Mouse (Mus musculus): Measurements from ENCODE around the gene Irf4. TPM values are rescaled to one million over a fixed set of nuclear protein-coding genes. Genes with fewer than 3 reads are reported as not detected.

Irf4 gene
- total RNA-seq, 2 experiments from 2014 or later, result 0.32 to 0.58 TPM

DNA sequence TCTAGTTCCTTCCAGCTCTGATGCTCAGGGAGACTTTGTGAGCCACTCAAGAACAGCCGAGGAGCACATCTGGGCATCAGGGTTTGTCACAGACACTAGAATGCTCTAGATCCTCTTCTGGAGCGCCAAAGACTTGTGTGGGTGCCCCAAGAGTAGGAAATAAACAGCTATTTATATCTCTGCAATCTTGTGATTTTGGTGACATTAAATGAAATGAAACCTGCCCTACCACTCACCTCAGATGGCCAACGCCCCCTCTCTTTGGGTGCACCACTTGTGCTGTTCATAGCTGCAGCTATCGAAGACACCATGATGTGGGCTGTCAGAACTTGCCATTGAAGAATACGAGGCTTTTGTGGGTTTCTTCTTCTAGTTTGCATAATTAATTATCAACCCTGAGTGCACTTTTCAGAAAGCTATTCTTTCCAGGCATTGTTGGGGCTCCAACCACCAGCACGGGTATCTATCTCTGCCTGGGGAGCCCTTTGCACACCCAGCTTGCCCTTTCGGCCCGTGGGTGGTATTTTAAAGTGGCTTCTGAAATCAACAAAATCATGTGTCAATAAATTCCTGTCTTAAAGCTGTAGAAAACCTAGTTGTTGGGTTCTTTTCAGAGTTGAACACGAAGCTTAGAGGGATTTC lies 7.1 kb downstream of the Irf4 start:
- H3K4me3 ChIP-seq, result no peak overlapping the region
- no peak for DNase-seq (ENCODE audit: extremely low spot score in 1 of 2, low spot score in 2 of 2)
- intact Hi-C loops (cut with DNase I), result no loop called here
- no peak overlapping the region for H3K27ac ChIP-seq
- no peak for TF ChIP-seq CTCF (IDR thresholded peaks at IDR 0.05)

- DNase-seq (ENCODE audit: extremely low spot score in 1 of 2, low spot score in 2 of 2), result no peak
- intact Hi-C loops (cut with DNase I), result no loop called here
- Histone ChIP-seq H3K27ac (no peak overlapping the region), H3K4me3 (no peak overlapping the region)
- no peak for TF ChIP-seq CTCF (IDR thresholded peaks at IDR 0.05)
Measured at GRCm38 (mm10) chr13:30757264-30757900, 8.4 kb downstream of the Irf4 start.

- no peak overlapping the region for H3K27ac ChIP-seq
- H3K4me3 ChIP-seq, result no peak overlapping the region
- no peak for TF ChIP-seq CTCF (IDR thresholded peaks at IDR 0.05)
- intact Hi-C loops (cut with DNase I), result no loop called here
- no peak for DNase-seq (ENCODE audit: extremely low spot score in 1 of 2, low spot score in 2 of 2)
Measured at GRCm38 (mm10) chr13:30758789-30759381, 9.9 kb downstream of the Irf4 start.

GRCm38 (mm10) chr13:30760374-30761090 lies 11.5 kb downstream of the Irf4 start:
- TF ChIP-seq CTCF (IDR thresholded peaks at IDR 0.05), result no peak

GRCm38 (mm10) chr13:30761151-30761631 lies 12.2 kb downstream of the Irf4 start:
- DNase-seq (ENCODE audit: extremely low spot score in 1 of 2, low spot score in 2 of 2), result no peak
- intact Hi-C loops (cut with DNase I), result no loop called here
- TF ChIP-seq CTCF (IDR thresholded peaks at IDR 0.05), result no peak
- Histone ChIP-seq H3K4me3 (no peak overlapping the region), H3K27ac (no peak overlapping the region)

More at GRCm38 (mm10) chr13:30760374-30761090, 11.5 kb downstream of the Irf4 start:
- no peak for DNase-seq (ENCODE audit: extremely low spot score in 1 of 2, low spot score in 2 of 2)
- intact Hi-C loops (cut with DNase I), result no loop called here
- Histone ChIP-seq H3K4me3 (no peak overlapping the region), H3K27ac (no peak overlapping the region)

- TF ChIP-seq CTCF (IDR thresholded peaks at IDR 0.05), result no peak; the same call in 1 of the 2 replicates
- Histone ChIP-seq H3K4me3 (no peak overlapping the region), H3K27ac (no peak overlapping the region)
- intact Hi-C loops (cut with DNase I), result no loop called here
- no peak for DNase-seq (ENCODE audit: extremely low spot score in 1 of 2, low spot score in 2 of 2)
Measured at GRCm38 (mm10) chr13:30762224-30762623, 13.2 kb downstream of the Irf4 start.

DNA sequence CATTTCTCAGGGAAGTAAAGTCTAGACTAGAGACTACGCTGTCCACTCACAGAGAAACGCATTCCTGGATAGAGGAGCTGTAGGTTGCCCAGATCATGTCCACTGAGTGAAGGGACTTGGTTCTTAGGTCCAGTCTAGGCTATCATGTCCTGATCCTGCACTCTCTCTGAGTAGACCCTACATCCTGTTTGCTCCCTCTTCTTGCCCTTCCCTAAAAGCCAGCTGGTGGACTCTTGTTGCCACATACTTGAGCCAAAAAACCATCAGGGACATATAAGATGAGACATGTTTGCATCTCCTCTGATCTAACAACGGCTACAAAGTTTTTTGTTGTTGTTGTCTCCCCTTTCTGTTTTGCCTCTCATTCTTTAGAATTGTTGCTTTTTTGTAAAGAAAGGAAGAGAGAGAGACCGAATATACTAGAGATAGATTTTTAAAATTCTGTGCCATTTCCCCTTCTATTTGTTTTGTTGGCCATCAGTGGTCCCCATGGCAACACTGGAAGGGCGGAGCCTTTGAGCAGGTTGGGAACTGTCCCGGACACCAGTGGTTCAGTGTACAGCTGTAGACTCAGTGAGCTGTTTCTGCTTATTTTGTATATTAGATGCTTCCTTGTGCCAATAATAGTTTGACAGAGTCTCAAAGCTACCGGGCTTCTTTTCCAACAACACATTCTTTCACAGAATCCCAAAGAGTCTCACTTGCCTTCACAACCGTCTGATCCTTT lies 15.2 kb downstream of the Irf4 start:
- intact Hi-C loops (cut with DNase I), result no loop called here

GRCm38 (mm10) chr13:30765906-30766305 lies 16.9 kb downstream of the Irf4 start:
- Histone ChIP-seq H3K27ac (no peak overlapping the region), H3K4me3 (no peak overlapping the region)
- intact Hi-C loops (cut with DNase I), result no loop called here
- TF ChIP-seq CTCF (IDR thresholded peaks at IDR 0.05), result no peak
- DNase-seq (ENCODE audit: extremely low spot score in 1 of 2, low spot score in 2 of 2), result no peak

More for the DNA sequence above, 15.2 kb downstream of the Irf4 start:
- no peak for TF ChIP-seq CTCF (IDR thresholded peaks at IDR 0.05)
- H3K27ac ChIP-seq, result no peak overlapping the region
- H3K4me3 ChIP-seq, result no peak overlapping the region
- DNase-seq (ENCODE audit: extremely low spot score in 1 of 2, low spot score in 2 of 2), result no peak

DNA sequence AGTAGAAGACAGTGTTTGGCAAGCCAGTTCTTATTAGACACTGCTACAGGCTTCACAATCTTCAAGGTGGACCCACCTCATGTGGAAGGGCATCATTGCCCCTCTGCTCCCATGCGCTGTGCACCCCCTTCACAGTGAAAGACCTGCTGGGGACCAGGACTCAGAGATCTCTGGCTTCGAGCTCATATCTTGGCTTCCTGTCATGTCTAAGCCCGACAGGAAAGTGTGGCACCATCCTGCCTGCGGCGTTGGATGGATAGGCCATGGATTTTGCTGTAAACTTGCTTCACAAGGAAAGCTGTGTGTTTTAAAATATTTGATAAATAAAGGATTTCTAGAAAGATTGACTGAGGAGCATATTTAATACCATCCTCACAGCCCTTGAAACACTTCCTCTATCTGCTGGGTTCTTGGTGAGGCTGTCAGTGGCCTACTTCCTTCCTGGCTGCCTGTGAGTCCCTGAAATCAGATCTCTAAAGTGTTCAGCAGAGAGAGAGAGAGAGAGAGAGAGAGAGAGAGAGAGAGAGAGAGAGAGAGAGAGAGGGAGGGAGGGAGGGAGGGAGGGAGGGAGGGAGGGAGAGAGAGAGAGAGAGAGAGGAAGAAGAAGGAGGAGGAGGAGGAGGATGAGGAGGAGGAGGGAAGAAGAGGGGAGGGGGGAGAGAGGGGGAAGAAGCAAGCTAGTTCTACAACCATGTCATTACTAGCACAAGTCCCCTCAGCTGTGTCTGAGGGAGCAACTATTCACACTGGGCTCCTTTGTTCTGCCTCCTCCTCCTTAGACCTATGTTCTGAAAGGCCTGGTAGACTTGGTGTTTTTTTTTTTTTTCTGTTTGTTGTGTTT lies 17.8 kb downstream of the Irf4 start:
- Histone ChIP-seq H3K4me3 (no peak overlapping the region), H3K27ac (no peak overlapping the region)
- DNase-seq (ENCODE audit: extremely low spot score in 1 of 2, low spot score in 2 of 2), result no peak
- intact Hi-C loops (cut with DNase I), result no loop called here
- no peak for TF ChIP-seq CTCF (IDR thresholded peaks at IDR 0.05)

GRCm38 (mm10) chr13:30767477-30768127 lies 18.6 kb downstream of the Irf4 start:
- no peak overlapping the region for H3K4me3 ChIP-seq
- no peak for TF ChIP-seq CTCF (IDR thresholded peaks at IDR 0.05)
- intact Hi-C loops (cut with DNase I), result no loop called here
- H3K27ac ChIP-seq, result no peak overlapping the region
- no peak for DNase-seq (ENCODE audit: extremely low spot score in 1 of 2, low spot score in 2 of 2)
